Mouse (Mus musculus) kidney, adult 2 months (tissue): Measurements from ENCODE around the gene Atxn1.

Experiments
- CTCF ChIP-seq: fragments of 200-500 bp; conservative IDR thresholded peaks from 2 replicates; pipeline ENCODE4 v1.5.1; 2011; ENCODE audit warnings: low read depth, mild to moderate bottlenecking, control low read depth, low read length, moderate library complexity, mixed read lengths; ENCODE audit not compliant: insufficient read depth, insufficient read length
- POLR2A ChIP-seq: fragments of 200-500 bp; IDR thresholded peaks from one replicate; pipeline ENCODE4 v1.6.1; 2011; ENCODE audit warnings: low read depth, low read length, control low read depth

GRCm38 (mm10) chr13:45962776-45963175 lies 2.0 kb downstream of the Atxn1 start:
- TF ChIP-seq POLR2A: no peak
- TF ChIP-seq CTCF: no peak
